Mouse (Mus musculus): ENCODE results near the gene Adamts14.

The Adamts14 gene

DNA sequence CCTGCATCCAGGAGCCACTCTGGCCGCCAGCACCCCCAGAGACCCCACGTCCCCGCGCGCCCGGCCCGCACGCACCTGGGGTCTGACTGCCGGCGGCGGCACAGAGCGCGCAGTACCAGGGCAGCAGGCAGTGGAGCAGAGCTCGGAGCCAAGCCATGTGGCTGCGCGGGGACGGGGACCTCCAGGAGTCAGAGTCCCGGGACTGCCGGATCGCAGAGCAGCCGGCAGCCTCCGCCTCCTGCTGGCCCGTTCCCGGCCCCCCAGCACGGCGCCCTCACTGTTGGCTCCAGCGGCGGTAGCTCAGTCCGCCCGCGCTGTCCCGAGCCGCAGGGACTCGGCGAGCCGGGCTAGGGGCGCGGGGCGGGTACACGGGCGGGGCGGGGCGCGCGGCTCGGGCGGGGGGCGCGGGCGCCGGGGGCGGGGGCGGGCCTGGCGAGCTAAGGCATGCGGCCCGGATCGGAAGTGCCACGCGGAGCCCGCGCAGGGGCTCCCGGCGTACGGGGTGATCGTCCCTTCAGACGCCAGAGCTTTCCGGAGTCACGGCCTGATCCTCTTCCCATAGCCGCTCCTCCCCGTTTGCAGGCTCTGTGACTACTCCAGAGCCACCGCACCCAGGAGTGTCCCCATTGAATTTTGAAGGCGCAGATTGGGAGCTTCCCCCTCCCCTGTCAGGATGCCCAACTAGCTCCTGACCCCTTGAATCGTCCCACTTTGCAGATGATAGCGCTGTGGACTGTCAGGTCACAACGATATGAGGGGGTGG lies at the start of gene Adamts14:
Adamts14 (minus strand) TSS at position 358 of the 763 bp plus-strand sequence.
- no peak for DNase-seq (ENCODE audit: low spot score in 2 of 2)

- no peak for DNase-seq (ENCODE audit: low spot score in 2 of 2)
These were observed 45.3 kb upstream of the Adamts14 start for GRCm38 (mm10) chr10:61318527-61318926.

- DNase-seq (ENCODE audit: low spot score in 2 of 2), result no peak
These were observed 42.2 kb upstream of the Adamts14 start for GRCm38 (mm10) chr10:61315324-61315880.

GRCm38 (mm10) chr10:61313750-61314149 lies 40.5 kb upstream of the Adamts14 start:
- DNase-seq (ENCODE audit: low spot score in 2 of 2), result no peak

DNA sequence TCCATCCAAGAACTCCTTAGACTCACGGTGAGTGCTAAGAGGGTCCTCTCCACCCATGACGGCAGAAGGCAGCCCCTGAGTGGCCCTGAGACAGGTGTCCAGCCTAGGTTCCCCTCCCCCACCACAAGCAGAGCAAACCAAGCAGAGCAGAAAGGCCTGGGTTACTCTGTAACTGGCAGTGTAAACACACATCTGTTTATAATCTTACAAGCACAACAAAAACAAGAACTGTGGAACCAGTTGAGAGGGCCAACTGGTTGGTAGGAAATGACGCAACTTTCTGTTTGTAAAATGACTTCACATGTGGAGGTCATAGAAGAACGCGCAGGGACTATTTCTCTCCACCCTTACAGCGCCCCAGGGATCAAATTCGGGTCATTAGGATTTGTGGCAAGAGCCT lies 39.5 kb upstream of the Adamts14 start:
- no peak for DNase-seq (ENCODE audit: low spot score in 2 of 2)

DNA sequence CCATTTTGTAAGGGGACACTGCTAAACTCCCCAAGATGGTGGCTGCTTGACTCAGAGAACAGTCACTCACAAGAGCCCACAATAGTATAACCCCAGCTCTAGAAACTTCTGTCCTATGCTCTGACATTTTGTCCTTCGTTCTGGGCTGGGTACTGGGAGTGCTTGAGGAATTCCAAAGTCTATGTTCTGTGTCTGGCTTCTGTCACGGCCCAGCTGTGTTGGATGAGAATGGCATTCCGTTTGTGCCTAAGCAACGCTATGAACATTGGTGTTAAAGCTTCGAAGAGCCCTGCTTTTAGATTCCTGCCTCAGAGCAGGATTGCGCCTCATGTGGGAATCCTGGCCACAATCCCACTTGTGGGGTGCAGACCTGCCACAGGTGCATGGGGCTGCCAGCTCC lies 38.9 kb upstream of the Adamts14 start:
- DNase-seq (ENCODE audit: low spot score in 2 of 2), result no peak

DNA sequence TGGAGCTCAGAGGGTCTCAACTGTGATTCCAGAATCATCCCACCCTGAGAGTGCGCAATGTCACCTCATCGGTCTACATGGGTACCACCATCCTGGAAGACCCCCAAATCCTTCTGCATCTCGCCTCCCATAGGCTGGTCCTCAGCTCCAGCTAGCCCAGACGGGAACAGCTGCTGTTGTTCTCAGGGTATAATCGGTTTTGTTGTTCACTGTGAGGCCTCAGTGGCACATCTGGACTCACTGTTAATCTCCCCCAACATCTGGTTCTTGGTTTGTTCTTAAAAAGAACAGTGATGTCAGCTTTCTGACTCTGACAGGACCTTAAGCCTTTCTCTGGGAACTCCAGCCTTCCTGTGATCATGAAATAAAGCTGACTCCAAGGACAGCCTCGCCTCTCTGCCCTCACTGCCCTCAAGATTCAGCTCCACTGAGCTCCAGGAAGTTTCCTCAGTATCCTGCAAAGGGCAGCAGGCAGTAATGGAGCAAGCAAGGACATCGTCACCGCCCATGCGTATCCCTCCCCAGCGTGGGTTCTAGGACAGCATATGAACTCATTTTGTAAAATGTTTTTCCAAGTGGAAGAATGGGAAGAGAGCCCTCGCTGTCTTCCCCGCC lies 35.6 kb upstream of the Adamts14 start:
- no peak for DNase-seq (ENCODE audit: low spot score in 2 of 2)

GRCm38 (mm10) chr10:61305928-61306590 lies 32.8 kb upstream of the Adamts14 start:
- no peak for DNase-seq (ENCODE audit: low spot score in 2 of 2)

DNA sequence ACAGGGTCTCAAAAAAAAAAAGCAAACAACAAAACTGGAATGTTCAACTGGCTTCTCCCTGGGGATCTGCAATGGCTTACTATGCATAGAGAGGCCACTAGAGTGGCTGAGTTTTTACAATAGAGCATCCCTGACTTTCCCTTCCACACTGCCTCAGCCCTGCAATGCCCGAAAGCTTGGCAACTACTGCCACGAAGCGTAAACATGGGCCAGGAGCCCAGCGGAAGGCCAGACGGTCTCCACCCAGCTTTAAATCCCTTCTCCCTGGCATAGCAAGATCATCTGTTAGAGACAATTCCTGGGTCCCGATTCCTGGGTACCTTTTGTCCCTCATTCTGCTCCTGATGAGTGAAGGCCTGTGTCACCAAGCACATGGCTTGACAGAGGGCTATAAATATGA lies 30.8 kb upstream of the Adamts14 start:
- DNase-seq (ENCODE audit: low spot score in 2 of 2), result no peak

DNA sequence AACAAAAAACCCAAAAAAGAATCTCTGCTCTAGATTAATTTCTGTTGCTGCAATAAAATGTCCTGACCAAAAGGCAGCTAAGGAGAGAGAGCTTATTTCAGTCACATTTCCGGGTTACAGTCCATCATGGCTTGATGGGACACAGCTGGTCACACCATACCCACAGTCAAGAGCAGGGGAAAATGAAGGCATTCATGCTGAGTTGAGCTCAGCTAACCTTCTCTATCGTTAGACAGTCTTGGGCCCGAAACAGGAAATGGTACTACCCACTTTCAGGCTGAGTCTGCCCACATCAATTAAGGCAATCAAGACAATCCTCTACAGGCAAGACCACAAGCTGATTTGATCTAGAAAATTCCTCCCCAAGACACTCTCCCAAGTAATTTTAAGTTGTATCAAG lies 27.8 kb upstream of the Adamts14 start:
- no peak for DNase-seq (ENCODE audit: low spot score in 2 of 2)

GRCm38 (mm10) chr10:61297477-61297876 lies 24.2 kb upstream of the Adamts14 start, which contains the start of gene Prf1:
Prf1 (plus strand) TSS chr10:61297833.
- DNase-seq (ENCODE audit: low spot score in 2 of 2), result no peak

DNA sequence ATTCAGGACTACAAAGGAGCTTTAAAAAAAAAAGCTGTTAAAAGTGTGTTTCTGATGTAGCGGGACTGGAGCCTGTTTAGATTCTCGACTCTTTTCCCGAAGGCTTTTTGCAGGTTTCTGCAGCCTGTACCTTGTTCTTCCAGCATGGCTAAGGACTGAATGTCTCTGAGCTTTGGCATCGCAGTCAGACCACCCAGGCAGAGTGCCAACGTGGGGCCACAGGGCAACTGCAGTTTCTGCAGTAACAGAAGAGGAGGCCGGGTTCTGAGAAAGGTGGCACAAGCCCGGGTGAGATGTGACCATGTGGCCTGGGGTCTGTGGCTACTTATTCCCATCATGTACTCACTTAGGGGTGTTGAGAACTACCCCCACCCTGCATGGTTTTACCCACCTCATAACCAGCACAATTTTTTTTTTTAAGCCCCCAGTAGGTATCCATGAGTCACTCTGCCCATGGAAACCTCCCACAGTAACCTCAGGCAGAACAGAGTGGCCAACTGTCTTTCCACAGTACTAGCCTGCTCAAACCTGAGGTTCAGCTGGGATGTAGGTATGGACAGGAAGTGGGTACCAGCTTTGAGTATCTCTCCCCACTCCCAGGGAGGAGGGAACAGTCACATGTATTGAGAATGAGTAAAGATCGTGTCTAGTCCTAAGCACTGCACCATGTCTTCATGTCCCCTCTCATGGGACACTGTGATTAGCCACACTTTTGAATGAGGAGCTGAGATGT lies 23.6 kb upstream of the Adamts14 start:
- no peak for DNase-seq (ENCODE audit: low spot score in 2 of 2)

DNA sequence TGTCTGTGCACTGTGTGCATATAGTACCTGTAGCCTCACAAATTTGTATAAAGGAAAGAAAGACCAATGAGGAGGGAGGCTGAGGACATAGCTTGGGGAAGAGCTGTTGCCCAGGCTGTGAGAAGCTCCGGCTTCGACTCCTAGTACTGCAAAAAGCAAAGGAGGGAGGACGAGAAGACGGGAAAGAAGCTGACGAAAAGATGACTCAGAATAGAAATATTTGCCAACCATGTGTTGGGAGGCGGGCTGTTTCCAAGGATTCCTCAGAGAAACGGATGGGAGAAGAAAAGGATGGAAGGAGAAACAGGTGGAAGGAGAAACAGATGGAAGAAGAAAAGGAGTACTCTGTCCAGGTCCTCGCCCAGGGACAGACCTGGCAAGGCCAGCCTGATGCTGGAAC lies 21.0 kb upstream of the Adamts14 start:
- peak in 1 of 2 experiments; percentile 16 for DNase-seq (ENCODE audit: low spot score in 2 of 2)

DNA sequence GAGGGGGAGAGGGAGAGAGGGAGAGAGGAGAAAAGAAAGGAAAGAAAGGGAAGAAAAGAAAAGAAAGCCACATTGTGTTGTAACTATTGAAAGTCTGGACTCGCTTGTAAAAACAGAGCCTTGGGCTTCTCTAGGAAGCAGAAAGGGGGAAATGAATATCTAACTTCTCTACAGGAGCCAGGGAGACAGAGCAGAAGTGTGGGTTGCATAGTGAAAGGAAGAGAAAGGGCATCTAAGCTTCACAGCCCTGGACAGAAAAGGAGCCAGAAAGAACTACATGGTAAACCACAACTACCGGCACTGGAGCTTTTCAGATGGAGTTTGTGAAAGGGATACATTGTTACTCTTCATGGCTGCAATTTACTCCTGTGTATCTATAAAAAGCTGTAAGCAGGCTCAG lies 17.2 kb upstream of the Adamts14 start:
- DNase-seq (ENCODE audit: low spot score in 2 of 2), result no peak

- no peak for DNase-seq (ENCODE audit: low spot score in 2 of 2)
These were observed 16.8 kb upstream of the Adamts14 start for GRCm38 (mm10) chr10:61290016-61290415.

DNA sequence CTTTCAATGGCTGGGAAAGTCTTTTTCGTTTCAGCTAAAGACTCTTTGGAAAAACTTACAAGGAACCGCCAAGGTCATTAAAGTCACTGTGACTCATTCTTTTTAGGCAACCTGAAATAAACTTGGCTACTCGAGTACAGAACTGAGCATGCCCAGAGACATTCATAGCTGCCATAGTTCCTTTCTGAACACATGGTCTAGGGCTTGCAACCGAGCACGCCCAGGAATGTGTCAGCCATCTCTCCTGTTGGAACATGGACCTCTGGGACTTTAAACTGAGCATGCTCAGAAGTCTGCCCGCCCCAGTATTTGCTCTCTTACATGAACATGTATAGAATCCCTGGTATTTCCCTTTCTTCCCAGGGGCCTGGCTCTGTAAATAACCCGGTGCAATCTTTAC lies 13.0 kb upstream of the Adamts14 start:
- no peak for DNase-seq (ENCODE audit: low spot score in 2 of 2)

DNA sequence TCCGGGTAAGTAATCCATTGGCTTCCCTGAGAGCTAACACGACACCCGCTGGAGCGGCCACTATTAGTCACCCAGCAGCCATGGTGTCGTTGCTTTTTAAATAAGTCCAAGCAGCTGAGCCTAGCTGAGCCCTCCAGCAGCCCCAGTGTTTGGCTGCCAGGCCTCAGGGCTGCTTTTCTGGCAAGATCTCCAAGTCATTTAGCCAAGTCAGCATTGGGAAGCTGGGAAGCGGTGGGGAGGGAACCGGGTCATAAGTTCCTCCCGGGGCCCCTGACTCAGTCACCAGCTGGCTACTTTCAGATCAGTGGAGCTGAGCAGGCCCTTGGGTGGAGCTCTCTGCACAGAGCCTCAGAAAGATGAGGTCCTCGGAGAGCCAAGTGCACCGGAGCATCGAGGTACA lies 12.0 kb upstream of the Adamts14 start:
- no peak for DNase-seq (ENCODE audit: low spot score in 2 of 2)

- no peak for DNase-seq (ENCODE audit: low spot score in 2 of 2)
These were observed 11.1 kb upstream of the Adamts14 start for GRCm38 (mm10) chr10:61284309-61284708.

DNA sequence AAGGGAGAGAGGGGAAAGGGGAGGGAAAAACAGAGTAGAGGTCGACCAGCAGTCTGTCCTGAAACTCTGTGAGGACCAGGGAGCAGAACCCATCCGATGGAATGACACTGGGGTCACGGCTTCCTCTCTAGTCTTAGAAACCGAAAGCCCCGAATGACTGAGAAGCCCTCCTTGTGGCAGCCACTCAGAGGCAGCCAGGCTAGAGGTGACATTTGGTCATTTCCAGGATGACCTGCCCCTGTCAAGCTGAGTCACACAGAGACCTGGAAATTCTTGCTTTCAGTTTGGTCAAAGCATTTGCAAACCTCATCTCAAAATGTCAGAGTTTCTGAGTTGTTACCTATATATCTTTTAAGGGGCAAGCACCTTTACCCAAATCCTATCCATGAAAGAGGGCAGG lies 7.9 kb upstream of the Adamts14 start:
- no peak for DNase-seq (ENCODE audit: low spot score in 2 of 2)

GRCm38 (mm10) chr10:61277918-61278674 lies 4.9 kb upstream of the Adamts14 start:
- DNase-seq (ENCODE audit: low spot score in 2 of 2), result no peak

- no peak for DNase-seq (ENCODE audit: low spot score in 2 of 2)
These were observed 3.8 kb upstream of the Adamts14 start for GRCm38 (mm10) chr10:61277051-61277450.

Measured in left cerebral cortex, adult 9 months (tissue).